Mouse (Mus musculus): Measurements from ENCODE around the gene Hcn1.
A peak's percentile ranks its signal among the peaks of the same experiment; 100 is the strongest.

The Hcn1 gene

GRCm38 (mm10) chr13:118026510-118026909 lies 424.4 kb downstream of the Hcn1 start:
- no peak for DNase-seq (ENCODE audit: low spot score)

- DNase-seq (ENCODE audit: low spot score) = peak; percentile 22
Observed at GRCm38 (mm10) chr13:118027868-118028267, 425.7 kb downstream of the Hcn1 start.

GRCm38 (mm10) chr13:118028662-118029061 lies 426.5 kb downstream of the Hcn1 start:
- no peak for DNase-seq (ENCODE audit: low spot score)

GRCm38 (mm10) chr13:118029579-118029978 lies 427.5 kb downstream of the Hcn1 start:
- DNase-seq (ENCODE audit: low spot score) = no peak

- no peak for DNase-seq (ENCODE audit: low spot score)
Observed at GRCm38 (mm10) chr13:118035598-118035997, 433.5 kb downstream of the Hcn1 start.

Measured in lung, postnatal 25 days (tissue).